In genomic region chr17:26884995-26885926, GRCm38 (mm10) we compare ENCODE assay signal across 8 mouse cellular contexts. TPM values are rescaled to one million over a fixed set of nuclear protein-coding genes. Genes with fewer than 3 reads are reported as not detected.
DNase-seq lines count a peak whose midpoint lies in the region; ATAC-seq and TF ChIP-seq lines count a peak whose summit lies in the region.

No protein-coding gene starts in this region.

- no peaks in the 10 kb centered on the region for H3K36me3 ChIP-seq in embryonic facial prominence, embryonic 12.5 days
- H3K36me3 ChIP-seq in midbrain, postnatal 0 days (ENCODE audit: insufficient read depth, low read length), result no peaks in the 10 kb centered on the region

- DNase-seq in 416B (ENCODE audit: low read depth) (peak; percentile 89), liver (peak; percentile 95)
- DNase-seq in adrenal gland, postnatal 14 days, result peak; percentile 93
- DNase-seq in heart, adult 9 months (ENCODE audit: low spot score in 2 of 2), result peak; percentile 81 to 86
- DNase-seq in kidney, adult 8-10 months, result peak; percentile 67 to 81
- DNase-seq in midbrain, postnatal 0 days (ENCODE audit: low spot score), result peak; percentile 79
- peak; percentile 72 to 91 for DNase-seq in spleen, postnatal 10 days (ENCODE audit: low spot score in 2 of 2)

- H3K27me3 ChIP-seq in embryonic facial prominence, embryonic 12.5 days, result peaks cover 9% of the 10 kb centered on the region; the same call in 1 of the 2 replicates
- no peaks in the 10 kb centered on the region for H3K27me3 ChIP-seq in midbrain, postnatal 0 days (ENCODE audit: insufficient read depth, low read length)

- no peaks in the 10 kb centered on the region for H3K9me3 ChIP-seq in embryonic facial prominence, embryonic 12.5 days
- no peaks in the 10 kb centered on the region for H3K9me3 ChIP-seq in midbrain, postnatal 0 days (ENCODE audit: low read length)

- WGBS in embryonic facial prominence, embryonic 12.5 days, result 22% methylated on average over 25 of the region's 25 CpGs
- WGBS in midbrain, postnatal 0 days, result 21% methylated on average over 25 of the region's 25 CpGs

- no peak overlapping the region for H3K27ac ChIP-seq in embryonic facial prominence, embryonic 12.5 days
- H3K27ac ChIP-seq in midbrain, postnatal 0 days (ENCODE audit: low read depth, low read length), result no peak overlapping the region

- peak overlapping the region; percentile 46 for H3K9ac ChIP-seq in embryonic facial prominence, embryonic 12.5 days
- H3K9ac ChIP-seq in midbrain, postnatal 0 days (replicated peaks; ENCODE audit: low read length, poor library complexity, severe bottlenecking), result peak overlapping the region; percentile 25; the same call in 1 of the 2 replicates

- peak overlapping the region; percentile 30 for H3K4me3 ChIP-seq in embryonic facial prominence, embryonic 12.5 days
- H3K4me3 ChIP-seq in midbrain, postnatal 0 days (ENCODE audit: low read depth, low read length), result peak overlapping the region; percentile 36

- peaks cover 10% of the 10 kb centered on the region for H3K4me1 ChIP-seq in embryonic facial prominence, embryonic 12.5 days
- no peaks in the 10 kb centered on the region for H3K4me1 ChIP-seq in midbrain, postnatal 0 days (ENCODE audit: insufficient read depth, low read length)

- ATAC-seq in embryonic facial prominence, embryonic 12.5 days (ENCODE audit: insufficient number of reproducible peaks, insufficient read depth, low FRiP score, low TSS enrichment), result no peak
- ATAC-seq in midbrain, postnatal 0 days (ENCODE audit: low FRiP score), result no peak

- peak; percentile 55 for TF ChIP-seq CTCF in midbrain, postnatal 0 days (IDR thresholded peaks at IDR 0.05)

- peak overlapping the region; percentile 57 for H3K4me2 ChIP-seq in embryonic facial prominence, embryonic 12.5 days (replicated peaks)
- peak overlapping the region; percentile 61 for H3K4me2 ChIP-seq in midbrain, postnatal 0 days (ENCODE audit: low read depth, low read length, poor library complexity, severe bottlenecking)

RNA-seq across cellular contexts. Expression of gene Kifc5b, which starts 31.6 kb away (rescaled TPM):
- 5.0 and 5.2 TPM in 2 replicates for total RNA-seq in adrenal gland, postnatal 14 days (2021)
- 7.9 and 9.7 TPM in 2 replicates for polyA plus RNA-seq in embryonic facial prominence, embryonic 12.5 days (2016; fragmentation: Nextera tagmentation; extraction: Ambion mirVana)
- 1.9 and 4.7 TPM in 2 replicates for total RNA-seq in midbrain, postnatal 0 days (2014; rRNA removed)
- polyA plus RNA-seq in midbrain, postnatal 0 days (2015; fragmentation: Nextera tagmentation; extraction: Ambion mirVana), result 1.6 and 1.9 TPM in 2 replicates

RNA-seq across cellular contexts. Expression of gene Nkx2-5, which starts 40.5 kb away (rescaled TPM):
- total RNA-seq in adrenal gland, postnatal 14 days (2021), result not detected in 2 replicates
- polyA plus RNA-seq in embryonic facial prominence, embryonic 12.5 days (2016; fragmentation: Nextera tagmentation; extraction: Ambion mirVana), result 2.6 and 3.1 TPM in 2 replicates
- total RNA-seq in midbrain, postnatal 0 days (2014; rRNA removed), result not detected in 2 replicates
- polyA plus RNA-seq in midbrain, postnatal 0 days (2015; fragmentation: Nextera tagmentation; extraction: Ambion mirVana), result not detected in 2 replicates

RNA-seq across cellular contexts. Expression of gene Phf1, which starts 47.6 kb away (rescaled TPM):
- total RNA-seq in adrenal gland, postnatal 14 days (2021), result 19.9 and 25.3 TPM in 2 replicates
- polyA plus RNA-seq in embryonic facial prominence, embryonic 12.5 days (2016; fragmentation: Nextera tagmentation; extraction: Ambion mirVana), result 13.9 and 17.1 TPM in 2 replicates
- 48.7 and 53.5 TPM in 2 replicates for total RNA-seq in midbrain, postnatal 0 days (2014; rRNA removed)
- 32.8 and 35.8 TPM in 2 replicates for polyA plus RNA-seq in midbrain, postnatal 0 days (2015; fragmentation: Nextera tagmentation; extraction: Ambion mirVana)

RNA-seq across cellular contexts. Expression of gene Cuta, which starts 54.1 kb away (rescaled TPM):
- total RNA-seq in adrenal gland, postnatal 14 days (2021), result 118 and 132 TPM in 2 replicates
- 172 and 174 TPM in 2 replicates for polyA plus RNA-seq in embryonic facial prominence, embryonic 12.5 days (2016; fragmentation: Nextera tagmentation; extraction: Ambion mirVana)
- total RNA-seq in midbrain, postnatal 0 days (2014; rRNA removed), result 49.6 and 55.6 TPM in 2 replicates
- polyA plus RNA-seq in midbrain, postnatal 0 days (2015; fragmentation: Nextera tagmentation; extraction: Ambion mirVana), result 136 and 143 TPM in 2 replicates

RNA-seq across cellular contexts. Expression of gene Syngap1, which starts 55.8 kb away (rescaled TPM):
- total RNA-seq in adrenal gland, postnatal 14 days (2021), result 16.0 and 17.3 TPM in 2 replicates
- 2.5 and 4.0 TPM in 2 replicates for polyA plus RNA-seq in embryonic facial prominence, embryonic 12.5 days (2016; fragmentation: Nextera tagmentation; extraction: Ambion mirVana)
- 77.0 and 90.3 TPM in 2 replicates for total RNA-seq in midbrain, postnatal 0 days (2014; rRNA removed)
- 3.6 and 6.1 TPM in 2 replicates for polyA plus RNA-seq in midbrain, postnatal 0 days (2015; fragmentation: Nextera tagmentation; extraction: Ambion mirVana)
